ENCODE assay signal across 8 mouse cellular contexts in genomic region chr13:73604156-73604957, GRCm38 (mm10). TPM values are rescaled to one million over a fixed set of nuclear protein-coding genes. Genes with fewer than 3 reads are reported as not detected.
DNase-seq lines count a peak whose midpoint lies in the region; ATAC-seq and TF ChIP-seq lines count a peak whose summit lies in the region.

No protein-coding gene starts in this region.

- peak overlapping the region; percentile 86 for H3K9ac ChIP-seq in hindbrain, embryonic 12.5 days

- H3K9me3 ChIP-seq in hindbrain, embryonic 12.5 days (replicated peaks), result no peaks in the 10 kb centered on the region
- H3K9me3 ChIP-seq in megakaryocyte, embryonic 14.5 days, result no peaks in the 10 kb centered on the region

- peak overlapping the region; percentile 7; the same call in 1 of the 2 replicates for H3K27ac ChIP-seq in thymus, adult 2 months (ENCODE audit: control insufficient read depth, insufficient read depth, low read length)
- H3K27ac ChIP-seq in hindbrain, embryonic 12.5 days, result peak overlapping the region; percentile 70

- peaks cover 22% of the 10 kb centered on the region for H3K36me3 ChIP-seq in thymus, adult 2 months (ENCODE audit: control insufficient read depth, insufficient read depth, low read length)
- H3K36me3 ChIP-seq in hindbrain, embryonic 12.5 days, result peaks cover 33% of the 10 kb centered on the region
- H3K36me3 ChIP-seq in megakaryocyte, embryonic 14.5 days (replicated peaks; ENCODE audit: low read length), result peaks cover 41% of the 10 kb centered on the region

- TF ChIP-seq POLR2A in thymus, adult 2 months (IDR thresholded peaks at IDR 0.05; ENCODE audit: control insufficient read depth, extremely low read depth, insufficient read depth, low read length, poor library complexity), result no peak

- peaks cover 11% of the 10 kb centered on the region for H3K4me1 ChIP-seq in thymus, adult 2 months (replicated peaks; ENCODE audit: control insufficient read depth, insufficient read depth, low read length)
- H3K4me1 ChIP-seq in hindbrain, embryonic 12.5 days, result peaks cover 19% of the 10 kb centered on the region
- peaks cover 61% of the 10 kb centered on the region for H3K4me1 ChIP-seq in megakaryocyte, embryonic 14.5 days

- peak overlapping the region; percentile 76 for H3K4me3 ChIP-seq in thymus, adult 2 months (ENCODE audit: control insufficient read depth, insufficient read depth, low read length)
- H3K4me3 ChIP-seq in hindbrain, embryonic 12.5 days, result peak overlapping the region; percentile 94
- H3K4me3 ChIP-seq in megakaryocyte, embryonic 14.5 days (replicated peaks), result peak overlapping the region; percentile 99

- peak; percentile 63 for DNase-seq in cerebellum, adult 9-10 months
- DNase-seq in cerebellum, adult 18-20 months, result no peak
- DNase-seq in thymus, adult 2 months, result no peak
- no peak for DNase-seq in thymus, postnatal 4 days
- DNase-seq in thymus, postnatal 36 days, result no peak
- no peak for DNase-seq in thymus, adult 18-20 months

- peak overlapping the region; percentile 95 for H3K4me2 ChIP-seq in hindbrain, embryonic 12.5 days (replicated peaks)

- ATAC-seq in hindbrain, embryonic 12.5 days (ENCODE audit: low FRiP score), result peak; percentile 90

- TF ChIP-seq CTCF in thymus, adult 2 months (IDR thresholded peaks at IDR 0.05; ENCODE audit: borderline replicate concordance, control insufficient read depth, extremely low read depth, insufficient read depth, low read length, poor library complexity), result no peak

- no peaks in the 10 kb centered on the region for H3K27me3 ChIP-seq in thymus, adult 2 months (ENCODE audit: control insufficient read depth, insufficient read depth, low read length)
- H3K27me3 ChIP-seq in hindbrain, embryonic 12.5 days, result no peaks in the 10 kb centered on the region
- no peaks in the 10 kb centered on the region for H3K27me3 ChIP-seq in megakaryocyte, embryonic 14.5 days (replicated peaks)

- WGBS in thymus, adult 2 months, result 2% methylated on average over 38 of the region's 39 CpGs
- 4% methylated on average over 39 of the region's 39 CpGs for WGBS in hindbrain, embryonic 12.5 days

RNA-seq across cellular contexts. Expression of gene Clptm1l, which starts 0.6 kb away (rescaled TPM):
- polyA plus RNA-seq in thymus, adult 2 months (2012; rRNA removed), result 157 and 194 TPM in 2 replicates
- polyA plus RNA-seq in hindbrain, embryonic 12.5 days (2016; fragmentation: Nextera tagmentation; extraction: Ambion mirVana), result 127 and 128 TPM in 2 replicates
- 17.7 and 24.9 TPM in 2 replicates for polyA plus RNA-seq in megakaryocyte, embryonic 14.5 days (2012; ENCODE audit: insufficient read depth, low replicate concordance)

RNA-seq across cellular contexts. Expression of gene Tert, which starts 22.4 kb away (rescaled TPM):
- polyA plus RNA-seq in thymus, adult 2 months (2012; rRNA removed), result 16.2 and 17.2 TPM in 2 replicates
- polyA plus RNA-seq in hindbrain, embryonic 12.5 days (2016; fragmentation: Nextera tagmentation; extraction: Ambion mirVana), result 7.3 and 7.7 TPM in 2 replicates
- polyA plus RNA-seq in megakaryocyte, embryonic 14.5 days (2012; ENCODE audit: insufficient read depth, low replicate concordance), result not detected in 2 replicates
